Mouse (Mus musculus): ENCODE data around the gene Csrnp3. TPM values are rescaled to one million over a fixed set of nuclear protein-coding genes. Genes with fewer than 3 reads are reported as not detected.

The Csrnp3 gene
- total and polyA plus RNA-seq, 3 experiments, result 0.16 TPM; not detected in 2

DNA sequence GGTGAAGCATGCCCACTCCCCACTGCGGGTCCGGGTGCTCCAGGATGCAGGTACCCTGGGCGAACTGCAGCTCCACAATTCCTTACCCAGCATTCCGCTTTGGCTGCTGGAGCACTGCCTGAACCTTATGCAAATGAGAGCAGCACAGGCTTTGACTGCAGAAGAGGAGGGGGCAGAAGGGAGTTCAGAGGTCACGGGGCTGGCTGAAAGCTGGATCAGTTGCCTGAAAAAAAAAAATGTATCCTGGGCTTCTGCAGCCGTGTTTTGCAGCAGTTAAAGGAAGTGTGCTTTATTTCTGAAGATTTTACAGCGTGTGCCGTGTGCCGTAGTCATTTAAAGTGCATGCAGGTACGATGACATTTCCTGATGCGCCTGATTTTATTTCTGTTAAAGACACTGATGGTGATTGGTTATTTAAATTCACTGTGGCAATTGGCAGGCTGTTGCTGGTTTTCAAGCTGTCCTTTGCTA is 86.3 kb downstream of the Csrnp3 start:
- H3K9me3 ChIP-seq (replicated peaks), result peaks cover 16% of the 10 kb centered on the region
- no peak for ATAC-seq (ENCODE audit: extremely low read depth, insufficient number of reproducible peaks, low FRiP score, poor library complexity, severe bottlenecking)
- no peak overlapping the region for H3K4me3 ChIP-seq (ENCODE audit: low read depth, low read length)
- H3K4me1 ChIP-seq (ENCODE audit: insufficient read depth, low read depth, low read length), result no peaks in the 10 kb centered on the region
- H3K36me3 ChIP-seq (replicated peaks), result no peaks in the 10 kb centered on the region
- H3K27me3 ChIP-seq (ENCODE audit: insufficient read depth, low read length), result no peaks in the 10 kb centered on the region
- no peak for DNase-seq (ENCODE audit: low spot score)
- no peak for TF ChIP-seq GATA2 (IDR thresholded peaks at IDR 0.05; ENCODE audit: borderline replicate concordance, low read depth, low read length)

DNA sequence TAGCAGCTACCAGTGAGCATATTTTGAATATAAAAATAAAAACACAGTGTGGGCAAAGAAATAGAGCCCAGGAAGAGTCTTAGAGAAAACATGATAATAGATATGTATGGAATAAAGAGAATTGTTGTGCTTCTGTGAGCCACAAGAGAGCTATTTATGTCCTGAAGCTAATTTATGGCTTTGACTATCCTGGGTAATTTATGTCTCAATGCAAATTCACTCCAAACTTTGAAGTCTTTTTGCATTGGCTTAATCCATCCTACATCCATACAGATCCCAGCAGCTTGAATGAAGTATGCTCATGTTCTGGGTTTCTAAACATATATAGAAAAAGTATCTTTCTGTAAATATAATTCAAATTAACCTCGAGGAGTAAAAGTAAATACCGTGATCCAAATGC is 88.5 kb downstream of the Csrnp3 start:
- Histone ChIP-seq H3K9me3 (replicated peaks) (peaks cover 15% of the 10 kb centered on the region), H3K4me1 (ENCODE audit: insufficient read depth, low read depth, low read length) (no peaks in the 10 kb centered on the region), H3K27me3 (ENCODE audit: insufficient read depth, low read length) (no peaks in the 10 kb centered on the region), H3K4me3 (ENCODE audit: low read depth, low read length) (no peak overlapping the region), H3K36me3 (replicated peaks) (no peaks in the 10 kb centered on the region)
- ATAC-seq (ENCODE audit: extremely low read depth, insufficient number of reproducible peaks, low FRiP score, poor library complexity, severe bottlenecking), result no peak
- DNase-seq (ENCODE audit: low spot score), result no peak
- no peak for TF ChIP-seq CTCF (IDR thresholded peaks at IDR 0.05; ENCODE audit: low read depth, low read length)
- TF ChIP-seq TAL1 (conservative IDR thresholded peaks at IDR 0.05; ENCODE audit: low read depth, low read length), result no peak
- no peak for TF ChIP-seq GATA2 (IDR thresholded peaks at IDR 0.05; ENCODE audit: borderline replicate concordance, low read depth, low read length)
- no peak for TF ChIP-seq POLR2AphosphoS5 (IDR thresholded peaks at IDR 0.05; ENCODE audit: insufficient replicate concordance, low read depth, low read length)
- TF ChIP-seq GATA1 (IDR thresholded peaks at IDR 0.05; ENCODE audit: borderline replicate concordance, low read length), result no peak

DNA sequence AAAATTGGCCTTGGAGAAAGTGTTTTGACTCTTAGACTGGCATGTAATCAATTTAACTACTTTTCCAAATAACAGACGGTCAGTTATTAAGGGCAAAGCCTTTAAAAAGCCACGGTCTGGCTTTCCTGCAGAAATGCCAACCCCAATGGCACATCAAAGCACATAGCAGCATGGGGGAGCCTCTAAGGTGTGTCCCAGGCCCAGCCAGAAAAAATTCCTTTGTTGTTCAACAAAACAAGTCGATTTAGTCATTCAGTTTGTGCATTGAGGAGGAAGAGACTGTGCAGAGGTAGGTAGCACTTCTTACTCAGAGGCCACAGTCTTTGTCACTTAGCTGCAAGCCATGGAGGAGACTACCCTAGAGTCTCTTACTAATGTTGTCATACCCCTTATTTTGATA is 93.3 kb downstream of the Csrnp3 start:
- Histone ChIP-seq H3K27me3 (ENCODE audit: insufficient read depth, low read length) (no peaks in the 10 kb centered on the region), H3K4me3 (ENCODE audit: low read depth, low read length) (no peak overlapping the region), H3K36me3 (replicated peaks) (no peaks in the 10 kb centered on the region), H3K9me3 (replicated peaks) (peaks cover 15% of the 10 kb centered on the region), H3K4me1 (ENCODE audit: insufficient read depth, low read depth, low read length) (no peaks in the 10 kb centered on the region)
- no peak for DNase-seq (ENCODE audit: low spot score)
- no peak for TF ChIP-seq GATA1 (IDR thresholded peaks at IDR 0.05; ENCODE audit: borderline replicate concordance, low read length)
- TF ChIP-seq CTCF (IDR thresholded peaks at IDR 0.05; ENCODE audit: low read depth, low read length), result no peak
- no peak for TF ChIP-seq TAL1 (conservative IDR thresholded peaks at IDR 0.05; ENCODE audit: low read depth, low read length)
- TF ChIP-seq POLR2AphosphoS5 (IDR thresholded peaks at IDR 0.05; ENCODE audit: insufficient replicate concordance, low read depth, low read length), result no peak
- no peak for TF ChIP-seq GATA2 (IDR thresholded peaks at IDR 0.05; ENCODE audit: borderline replicate concordance, low read depth, low read length)
- no peak for ATAC-seq (ENCODE audit: extremely low read depth, insufficient number of reproducible peaks, low FRiP score, poor library complexity, severe bottlenecking)

DNA sequence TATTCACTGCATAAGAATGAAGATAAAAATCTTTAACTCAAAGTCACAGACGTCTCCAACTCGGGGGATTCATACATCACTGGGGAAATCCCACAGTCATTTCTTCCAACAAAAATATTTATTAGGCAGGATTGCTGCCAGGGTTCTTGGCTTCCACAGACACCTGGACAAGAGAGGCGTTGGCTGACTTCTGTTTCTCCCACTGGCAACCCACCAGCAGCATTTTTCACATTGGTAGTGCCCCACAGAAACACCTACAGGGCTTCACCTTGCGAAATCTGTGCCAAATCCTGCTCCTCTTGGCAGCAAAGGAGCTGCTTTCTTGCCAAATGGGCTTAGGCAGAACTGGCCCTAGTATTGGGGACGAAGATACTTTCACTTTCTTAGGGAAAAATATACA is 94.8 kb downstream of the Csrnp3 start:
- Histone ChIP-seq H3K9me3 (replicated peaks) (peaks cover 15% of the 10 kb centered on the region), H3K27me3 (ENCODE audit: insufficient read depth, low read length) (no peaks in the 10 kb centered on the region), H3K36me3 (replicated peaks) (no peaks in the 10 kb centered on the region), H3K4me3 (ENCODE audit: low read depth, low read length) (no peak overlapping the region), H3K4me1 (ENCODE audit: insufficient read depth, low read depth, low read length) (no peaks in the 10 kb centered on the region)
- DNase-seq (ENCODE audit: low spot score), result no peak
- no peak for ATAC-seq (ENCODE audit: extremely low read depth, insufficient number of reproducible peaks, low FRiP score, poor library complexity, severe bottlenecking)
- TF ChIP-seq POLR2AphosphoS5 (IDR thresholded peaks at IDR 0.05; ENCODE audit: insufficient replicate concordance, low read depth, low read length) (no peak), GATA2 (IDR thresholded peaks at IDR 0.05; ENCODE audit: borderline replicate concordance, low read depth, low read length) (no peak), CTCF (IDR thresholded peaks at IDR 0.05; ENCODE audit: low read depth, low read length) (no peak), GATA1 (IDR thresholded peaks at IDR 0.05; ENCODE audit: borderline replicate concordance, low read length) (no peak), TAL1 (conservative IDR thresholded peaks at IDR 0.05; ENCODE audit: low read depth, low read length) (no peak)

DNA sequence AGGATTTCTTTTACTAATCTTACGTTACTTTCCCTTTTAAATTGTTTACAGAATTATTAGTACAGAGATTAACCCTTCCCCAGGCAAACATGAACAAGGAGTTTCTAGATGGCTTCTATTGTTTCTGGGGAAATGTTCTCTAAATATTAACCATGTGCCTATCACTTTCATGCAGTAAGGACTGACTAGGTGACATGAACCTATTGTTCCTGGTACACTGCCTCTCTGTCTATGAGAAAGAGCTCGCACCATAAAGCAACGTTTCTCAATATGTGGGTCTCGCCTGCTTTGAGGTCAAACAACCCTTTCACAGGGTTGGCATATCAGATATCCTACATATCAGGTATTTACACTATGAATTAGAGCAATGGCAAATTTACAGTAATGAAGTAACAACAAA is 96.8 kb downstream of the Csrnp3 start:
- peaks cover 7% of the 10 kb centered on the region for H3K9me3 ChIP-seq (replicated peaks)
- H3K4me3 ChIP-seq (ENCODE audit: low read depth, low read length), result no peak overlapping the region
- no peak for DNase-seq (ENCODE audit: low spot score)
- TF ChIP-seq GATA1 (IDR thresholded peaks at IDR 0.05; ENCODE audit: borderline replicate concordance, low read length), result no peak
- no peak for TF ChIP-seq CTCF (IDR thresholded peaks at IDR 0.05; ENCODE audit: low read depth, low read length)
- TF ChIP-seq TAL1 (conservative IDR thresholded peaks at IDR 0.05; ENCODE audit: low read depth, low read length), result no peak
- no peak for TF ChIP-seq POLR2AphosphoS5 (IDR thresholded peaks at IDR 0.05; ENCODE audit: insufficient replicate concordance, low read depth, low read length)
- TF ChIP-seq GATA2 (IDR thresholded peaks at IDR 0.05; ENCODE audit: borderline replicate concordance, low read depth, low read length), result no peak
- no peaks in the 10 kb centered on the region for H3K4me1 ChIP-seq (ENCODE audit: insufficient read depth, low read depth, low read length)
- no peak for ATAC-seq (ENCODE audit: extremely low read depth, insufficient number of reproducible peaks, low FRiP score, poor library complexity, severe bottlenecking)
- no peaks in the 10 kb centered on the region for H3K27me3 ChIP-seq (ENCODE audit: insufficient read depth, low read length)
- H3K36me3 ChIP-seq (replicated peaks), result no peaks in the 10 kb centered on the region

DNA sequence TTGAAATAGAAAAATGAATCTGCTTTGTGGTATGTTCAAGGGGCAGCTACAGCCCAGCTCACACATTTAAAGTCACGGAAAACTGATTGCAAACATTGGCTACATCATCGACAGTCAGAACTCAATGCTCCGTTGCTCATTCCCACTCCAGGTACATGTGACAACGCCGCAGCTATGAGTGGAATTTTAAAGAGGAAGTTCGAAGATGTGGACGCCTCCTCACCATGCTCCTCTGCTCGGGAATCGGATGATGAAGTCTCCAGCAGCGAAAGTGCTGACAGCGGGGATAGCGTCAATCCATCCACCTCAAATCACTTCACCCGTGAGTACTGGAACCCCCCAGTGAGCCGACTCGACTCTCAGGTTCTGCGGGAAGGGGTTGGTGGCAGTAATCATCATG is 103.2 kb downstream of the Csrnp3 start:
- Histone ChIP-seq H3K4me1 (ENCODE audit: insufficient read depth, low read depth, low read length) (no peaks in the 10 kb centered on the region), H3K27me3 (ENCODE audit: insufficient read depth, low read length) (no peaks in the 10 kb centered on the region), H3K4me3 (ENCODE audit: low read depth, low read length) (no peak overlapping the region), H3K36me3 (replicated peaks) (no peaks in the 10 kb centered on the region), H3K9me3 (replicated peaks) (peaks cover 11% of the 10 kb centered on the region)
- TF ChIP-seq CTCF (IDR thresholded peaks at IDR 0.05; ENCODE audit: low read depth, low read length) (no peak), GATA2 (IDR thresholded peaks at IDR 0.05; ENCODE audit: borderline replicate concordance, low read depth, low read length) (no peak), POLR2AphosphoS5 (IDR thresholded peaks at IDR 0.05; ENCODE audit: insufficient replicate concordance, low read depth, low read length) (no peak), GATA1 (IDR thresholded peaks at IDR 0.05; ENCODE audit: borderline replicate concordance, low read length) (no peak), TAL1 (conservative IDR thresholded peaks at IDR 0.05; ENCODE audit: low read depth, low read length) (no peak)
- ATAC-seq (ENCODE audit: extremely low read depth, insufficient number of reproducible peaks, low FRiP score, poor library complexity, severe bottlenecking), result no peak
- no peak for DNase-seq (ENCODE audit: low spot score)

All from G1E (cell line).